In genomic region chr13:24538012-24538411, GRCm38 (mm10) we compare ENCODE assay signal across 25 mouse cellular contexts. TPM values are rescaled to one million over a fixed set of nuclear protein-coding genes. Genes with fewer than 3 reads are reported as not detected.
DNase-seq lines count a peak whose midpoint lies in the region; ATAC-seq and TF ChIP-seq lines count a peak whose summit lies in the region.
"Had no signal": no experiment of that assay in that cellular context is flagged by ENCODE, and none has a peak within 500 bp of the region (broad histone marks: within the 10 kb centered on the region; RNA-seq: fewer than 3 reads in every experiment).

No protein-coding gene starts in this region.

- no peaks in the 10 kb centered on the region for H3K9me3 ChIP-seq in heart, embryonic 12.5 days (replicated peaks)
- H3K9me3 ChIP-seq in CH12.LX (replicated peaks; ENCODE audit: low read length), result peaks cover 9% of the 10 kb centered on the region
- H3K9me3 ChIP-seq: embryonic facial prominence, embryonic 15.5 days; G1E; heart, embryonic 13.5 days; liver, embryonic 15.5 days had no signal

- H3K27me3 ChIP-seq in heart, embryonic 12.5 days (replicated peaks), result no peaks in the 10 kb centered on the region
- no peaks in the 10 kb centered on the region for H3K27me3 ChIP-seq in liver, adult 2 months (ENCODE audit: control insufficient read depth, insufficient read depth, low read length)
- H3K27me3 ChIP-seq in CH12.LX (replicated peaks), result no peaks in the 10 kb centered on the region
- H3K27me3 ChIP-seq: embryonic facial prominence, embryonic 15.5 days; heart, embryonic 13.5 days; liver, embryonic 15.5 days had no signal

- TF ChIP-seq RAD21 in CH12.LX (IDR thresholded peaks at IDR 0.05; ENCODE audit: low read depth, low read length), result peak; percentile 4; the same call in 1 of the 2 replicates

- ATAC-seq in heart, embryonic 12.5 days (ENCODE audit: insufficient number of reproducible peaks, low FRiP score), result no peak
- ATAC-seq: forebrain, embryonic 14.5 days; hindbrain, postnatal 0 days; midbrain, embryonic 16.5 days had no signal

- no peak for TF ChIP-seq POLR2A in liver, adult 2 months (IDR thresholded peaks at IDR 0.05; ENCODE audit: extremely low read depth, insufficient read depth, low read length)
- no peak for TF ChIP-seq POLR2A in CH12.LX (IDR thresholded peaks at IDR 0.05; ENCODE audit: low read depth, low read length)

- no peak for TF ChIP-seq EP300 in CH12.LX (IDR thresholded peaks at IDR 0.05; ENCODE audit: low read length)

- 88% methylated on average over 2 of the region's 2 CpGs for WGBS in heart, embryonic 12.5 days
- WGBS in liver, adult 2 months, result 93% methylated on average over 2 of the region's 2 CpGs

- H3K4me3 ChIP-seq in heart, embryonic 12.5 days, result no peak overlapping the region
- H3K4me3 ChIP-seq in liver, adult 2 months (ENCODE audit: insufficient read depth, low read depth, low read length), result no peak overlapping the region
- H3K4me3 ChIP-seq in CH12.LX (replicated peaks in 1 of 3; ENCODE audit: low read depth in 2 of 3, low read length in 2 of 3, poor library complexity in 1 of 3), result no peak overlapping the region
- H3K4me3 ChIP-seq: embryonic facial prominence, embryonic 15.5 days; heart, embryonic 13.5 days; hindbrain, embryonic 10.5 days; liver, embryonic 15.5 days; midbrain, embryonic 10.5 days; myocyte had no signal

- no peaks in the 10 kb centered on the region for H3K79me2 ChIP-seq in liver, adult 2 months (ENCODE audit: control insufficient read depth, insufficient read depth, low read length)
- peaks cover 2% of the 10 kb centered on the region; the same call in 1 of the 2 replicates for H3K79me2 ChIP-seq in CH12.LX (replicated peaks; ENCODE audit: control insufficient read depth, extremely low read depth, insufficient read depth, poor library complexity, severe bottlenecking)

- peak; percentile 47; the same call in 1 of the 2 replicates for TF ChIP-seq CTCF in liver, adult 2 months (IDR thresholded peaks at IDR 0.05; ENCODE audit: low read depth, low read length)
- TF ChIP-seq CTCF in CH12.LX (conservative IDR thresholded peaks at IDR 0.05 in 1 of 2, IDR thresholded peaks at IDR 0.05 in 1 of 2; ENCODE audit: low read depth in 2 of 2, low read length in 2 of 2), result peak in 1 of 2 experiments; percentile 18; a peak in 1 of 4 replicates

- peaks cover 22% of the 10 kb centered on the region for H3K4me1 ChIP-seq in heart, embryonic 12.5 days (replicated peaks)
- no peaks in the 10 kb centered on the region for H3K4me1 ChIP-seq in liver, adult 2 months (ENCODE audit: control insufficient read depth, insufficient read depth, low read length)
- H3K4me1 ChIP-seq in CH12.LX (ENCODE audit: control insufficient read depth in 1 of 2, insufficient read depth in 2 of 2), result no peaks in the 10 kb centered on the region
- H3K4me1 ChIP-seq: embryonic facial prominence, embryonic 15.5 days; hindbrain, embryonic 10.5 days; midbrain, embryonic 10.5 days had no signal

- in situ Hi-C loops in CH12.LX (cut with MboI; ENCODE audit: low pct_ligation_motif_present, low pct_unique_long_range_greater_than_20kb, low sequenced_read_pairs), result no loop called here

- intact Hi-C loops in heart, postnatal 14 days (cut with DNase I), result no loop called here

- no peak overlapping the region for H3K9ac ChIP-seq in heart, embryonic 12.5 days
- H3K9ac ChIP-seq in liver, adult 2 months (ENCODE audit: low read depth, low read length), result no peak overlapping the region
- no peak overlapping the region for H3K9ac ChIP-seq in CH12.LX (ENCODE audit: insufficient read depth, low read depth)
- H3K9ac ChIP-seq: embryonic facial prominence, embryonic 15.5 days; heart, embryonic 13.5 days; liver, embryonic 15.5 days had no signal

- H3K27ac ChIP-seq in heart, embryonic 12.5 days (ENCODE audit: poor library complexity, severe bottlenecking), result 0 out of 2 replicates have a peak overlapping the region, but pooled peaks have one; percentile 70
- no peak overlapping the region for H3K27ac ChIP-seq in liver, adult 2 months (replicated peaks; ENCODE audit: insufficient read depth, low read depth, low read length)
- H3K27ac ChIP-seq in CH12.LX (ENCODE audit: insufficient read depth, low read depth), result no peak overlapping the region
- H3K27ac ChIP-seq: embryonic facial prominence, embryonic 15.5 days; hindbrain, embryonic 10.5 days; hindbrain, postnatal 0 days; liver, embryonic 15.5 days; midbrain, embryonic 10.5 days had no signal

- no peak for DNase-seq in heart, postnatal 14 days
- DNase-seq in liver, adult 2 months (ENCODE audit: extremely low read depth, low read depth, low spot score), result no peak
- DNase-seq in liver, result no peak
- no peak for DNase-seq in CH12.LX (ENCODE audit: extremely low read depth)
- peak; percentile 57 for DNase-seq in ZHBTc4 (ENCODE audit: low read depth, low spot score)
- DNase-seq in frontal cortex, postnatal 36 days (ENCODE audit: low spot score in 2 of 2), result no peak
- no peak for DNase-seq in frontal cortex, postnatal 14 days (ENCODE audit: low spot score in 2 of 2)
- DNase-seq: adrenal gland, postnatal 25 days; cerebellum, adult 9-10 months; gastrocnemius, postnatal 10 days; kidney, adult 18-20 months; kidney, postnatal 10 days; lung, postnatal 10 days; thymus, adult 18-20 months had no signal

- dilution Hi-C loops in CH12.LX (cut with MboI; ENCODE audit: extremely low pct_ligation_motif_present, extremely low pct_unique_long_range_greater_than_20kb, low sequenced_read_pairs), result no loop called here

- H3K4me2 ChIP-seq in heart, embryonic 12.5 days, result no peak overlapping the region
- no peak overlapping the region for H3K4me2 ChIP-seq in CH12.LX (ENCODE audit: insufficient read depth, low read depth, poor library complexity, severe bottlenecking)
- H3K4me2 ChIP-seq: embryonic facial prominence, embryonic 15.5 days; liver, embryonic 15.5 days had no signal

- no peaks in the 10 kb centered on the region for H3K36me3 ChIP-seq in heart, embryonic 12.5 days
- no peaks in the 10 kb centered on the region for H3K36me3 ChIP-seq in liver, adult 2 months (ENCODE audit: control insufficient read depth, insufficient read depth, low read length)
- peaks cover 6 to 56% of the 10 kb centered on the region in 2 experiments for H3K36me3 ChIP-seq in CH12.LX (replicated peaks in 1 of 2; ENCODE audit: control insufficient read depth in 1 of 2, insufficient read depth in 1 of 2, low read length in 1 of 2)
- H3K36me3 ChIP-seq: embryonic facial prominence, embryonic 15.5 days; G1E; heart, embryonic 13.5 days; hindbrain, embryonic 10.5 days; liver, embryonic 15.5 days; midbrain, embryonic 10.5 days had no signal

TF ChIP-seq in CH12.LX, 34 proteins besides CTCF, POLR2A, EP300 and RAD21:
- TF ChIP-seq USF2 (conservative IDR thresholded peaks at IDR 0.05; ENCODE audit: low read depth, low read length) (no peak), SMC3 (IDR thresholded peaks at IDR 0.05; ENCODE audit: low read depth, low read length) (peak; percentile 19)

RNA-seq across cellular contexts. Expression of gene Ripor2, which starts 44.0 kb away (rescaled TPM):
- 10.5 and 10.9 TPM in 2 replicates for polyA plus RNA-seq in heart, embryonic 12.5 days (2016; fragmentation: Nextera tagmentation; extraction: Ambion mirVana)
- 1 to 10 TPM; 8.9 to 9.2 TPM for total RNA-seq in heart, postnatal 14 days (2021)
- 1.7 and 2.8 TPM in 2 replicates for total RNA-seq in liver, adult 2 months (2014; rRNA removed)
- polyA plus RNA-seq in liver, adult 2 months (2012; rRNA removed), result 0.57 and 0.77 TPM in 2 replicates
- total RNA-seq in CH12.LX (2012; rRNA removed) (7.1 and 8.6 TPM in 2 replicates), CH12.LX (2014; rRNA removed) (9.3 and 10.0 TPM in 2 replicates)
- polyA plus RNA-seq in CH12.LX (2012; ENCODE audit: insufficient read length, low read depth), result 9.5 and 10.9 TPM in 2 replicates
- polyA plus RNA-seq: G1E had no signal
